Mouse (Mus musculus) c-Kit-positive CD71-positive TER-119-negative erythroid progenitor cells, embryonic 14.5 days (primary cell): ENCODE data around the gene Casr.

Source experiments
- DNase-seq: peaks from one replicate; pipeline ENCODE4 v3.0.0-alpha.2; 2013; ENCODE audit warnings: low read depth

The Casr gene

GRCm38 (mm10) chr16:36561386-36562338 is at the start of gene Casr:
Gene Casr, minus strand, starts transcription at chr16:36562141.
- no peak for DNase-seq

- no peak for DNase-seq
These were observed 40.7 kb upstream of the Casr start for GRCm38 (mm10) chr16:36602632-36603031.

- DNase-seq, result no peak
These were observed 36.3 kb upstream of the Casr start for GRCm38 (mm10) chr16:36598265-36598664.

- no peak for DNase-seq
These were observed 34.9 kb upstream of the Casr start for GRCm38 (mm10) chr16:36596671-36597410.

GRCm38 (mm10) chr16:36589898-36590297 is 28.0 kb upstream of the Casr start:
- DNase-seq, result no peak

GRCm38 (mm10) chr16:36587971-36588370 is 26.0 kb upstream of the Casr start:
- no peak for DNase-seq

GRCm38 (mm10) chr16:36582073-36582472 is 20.1 kb upstream of the Casr start:
- no peak for DNase-seq

- DNase-seq, result no peak
These were observed 10.0 kb upstream of the Casr start for GRCm38 (mm10) chr16:36571942-36572341.

GRCm38 (mm10) chr16:36559573-36559972 is 2.4 kb downstream of the Casr start:
- DNase-seq, result no peak

GRCm38 (mm10) chr16:36555672-36556165 is 6.2 kb downstream of the Casr start:
- DNase-seq, result no peak

GRCm38 (mm10) chr16:36553624-36554023 is 8.3 kb downstream of the Casr start:
- no peak for DNase-seq

GRCm38 (mm10) chr16:36545333-36545732 is 16.6 kb downstream of the Casr start:
- DNase-seq, result no peak

GRCm38 (mm10) chr16:36543091-36543490 is 18.9 kb downstream of the Casr start:
- no peak for DNase-seq

- no peak for DNase-seq
These were observed 21.1 kb downstream of the Casr start for GRCm38 (mm10) chr16:36540834-36541233.

- no peak for DNase-seq
These were observed 28.8 kb downstream of the Casr start for GRCm38 (mm10) chr16:36532981-36533687.

- no peak for DNase-seq
These were observed 29.9 kb downstream of the Casr start for GRCm38 (mm10) chr16:36532046-36532445.

GRCm38 (mm10) chr16:36531630-36532029 is 30.3 kb downstream of the Casr start:
- DNase-seq, result no peak

- DNase-seq, result no peak
These were observed 31.1 kb downstream of the Casr start for GRCm38 (mm10) chr16:36530566-36531552.

- DNase-seq, result no peak
These were observed 33.1 kb downstream of the Casr start for GRCm38 (mm10) chr16:36528822-36529221.

- DNase-seq, result no peak
These were observed 35.2 kb downstream of the Casr start for GRCm38 (mm10) chr16:36526596-36527282.
